Mouse (Mus musculus) v-Abl transformed pro-B cells (cell line): ENCODE results near the gene Tle3.

Source experiments
- in situ Hi-C, 2 experiments: fragments of 400-800 bp; cut with MboI; formaldehyde crosslinking; loops; one replicate each; pipeline ENCODE4 v1.15.1; 2025; ENCODE audit not compliant: unreplicated experiment in 2 of 2

Gene Tle3

GRCm38 (mm10) chr9:61455861-61456261 lies 83.7 kb downstream of the Tle3 start:
- in situ Hi-C loops: no loop called here

- in situ Hi-C loops: no loop called here
These were observed 84.4 kb downstream of the Tle3 start for GRCm38 (mm10) chr9:61456441-61457161.

GRCm38 (mm10) chr9:61457162-61457523 lies 85.0 kb downstream of the Tle3 start:
- in situ Hi-C loops: no loop called here

- in situ Hi-C loops: no loop called here
These were observed 89.7 kb downstream of the Tle3 start for GRCm38 (mm10) chr9:61461859-61462258.

GRCm38 (mm10) chr9:61467436-61467835 lies 95.3 kb downstream of the Tle3 start:
- in situ Hi-C loops: no loop called here
